ENCODE assay signal across 9 mouse cellular contexts in the genomic region with DNA sequence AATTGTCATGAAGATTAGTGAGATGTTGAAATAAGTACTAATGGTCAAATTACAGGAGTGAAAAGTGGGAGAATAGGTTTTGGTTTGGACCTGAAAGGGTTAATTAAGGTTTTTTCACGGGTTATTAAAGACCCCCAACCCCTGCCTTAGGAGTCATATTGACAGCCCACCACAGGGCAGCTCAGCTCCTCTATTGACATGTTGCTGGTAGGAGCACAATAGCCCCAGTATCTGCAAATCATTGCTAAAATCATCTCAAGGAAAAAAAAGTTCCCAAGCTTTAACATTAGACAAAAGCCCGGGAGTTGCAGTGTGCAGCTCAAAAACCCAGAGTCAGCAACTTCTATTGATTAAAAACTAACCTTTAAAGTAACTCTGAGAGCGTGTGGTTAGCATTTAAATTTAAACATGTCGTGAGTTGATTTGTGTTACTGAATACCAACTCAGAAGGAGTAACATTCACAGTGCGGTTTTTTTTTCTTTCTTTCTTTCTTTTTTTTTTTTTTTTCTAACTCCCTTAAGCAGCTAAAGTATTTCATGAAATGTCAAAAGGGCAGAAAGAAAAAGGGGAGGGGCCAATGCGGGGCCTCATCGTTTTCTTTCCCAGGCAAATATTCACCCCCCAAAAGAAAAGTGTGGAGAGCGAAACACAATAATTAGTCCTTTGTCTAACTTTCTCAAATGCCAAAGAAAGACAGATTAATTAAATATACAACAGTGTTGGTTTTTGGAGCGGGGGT.
A peak's percentile ranks its signal among the peaks of the same experiment; 100 is the strongest.
DNase-seq lines count a peak whose midpoint lies in the region; ATAC-seq and TF ChIP-seq lines count a peak whose summit lies in the region.
"Had no signal": no experiment of that assay in that cellular context is flagged by ENCODE, and none has a peak within 500 bp of the region (broad histone marks: within the 10 kb centered on the region; RNA-seq: fewer than 3 reads in every experiment).

No protein-coding gene starts in this region.

- no peak overlapping the region for H3K9ac ChIP-seq in intestine, embryonic 14.5 days (ENCODE audit: low read length)
- H3K9ac ChIP-seq in intestine, postnatal 0 days (ENCODE audit: low read depth, low read length): no peak overlapping the region
- no peak overlapping the region for H3K9ac ChIP-seq in embryonic facial prominence, embryonic 13.5 days
- no peak overlapping the region for H3K9ac ChIP-seq in hindbrain, embryonic 13.5 days
- no peak overlapping the region for H3K9ac ChIP-seq in midbrain, postnatal 0 days (replicated peaks; ENCODE audit: low read length, poor library complexity, severe bottlenecking)

- WGBS in intestine, embryonic 14.5 days: 6% methylated on average over 9 of the region's 9 CpGs
- 17% methylated on average over 9 of the region's 9 CpGs for whole genome bisulfite sequencing in intestine, postnatal 0 days
- 8% methylated on average over 9 of the region's 9 CpGs for WGBS in embryonic facial prominence, embryonic 13.5 days
- 4% methylated on average over 9 of the region's 9 CpGs for WGBS in hindbrain, embryonic 13.5 days
- 6% methylated on average over 9 of the region's 9 CpGs for WGBS in midbrain, postnatal 0 days

- no peak for DNase-seq in intestine, embryonic 14.5 days (ENCODE audit: low spot score)
- DNase-seq in midbrain, postnatal 0 days (ENCODE audit: low spot score): no peak
- no peak for DNase-seq in natural killer cell, adult 2 months (ENCODE audit: low spot score in 2 of 2)
- no peak for DNase-seq in left cerebral cortex, adult 18-20 months (ENCODE audit: low spot score in 2 of 2)

- H3K36me3 ChIP-seq in intestine, embryonic 14.5 days (ENCODE audit: control insufficient read depth, insufficient read depth, low read length): no peaks in the 10 kb centered on the region
- H3K36me3 ChIP-seq in intestine, postnatal 0 days (ENCODE audit: control insufficient read depth, insufficient read depth): no peaks in the 10 kb centered on the region
- 0 out of 2 replicates have a peak, but pooled peaks cover 2% of the 10 kb centered on the region for H3K36me3 ChIP-seq in embryonic facial prominence, embryonic 13.5 days
- H3K36me3 ChIP-seq in hindbrain, embryonic 13.5 days: no peaks in the 10 kb centered on the region
- no peaks in the 10 kb centered on the region for H3K36me3 ChIP-seq in midbrain, postnatal 0 days (ENCODE audit: insufficient read depth, low read length)

- peak overlapping the region; percentile 26 for H3K4me2 ChIP-seq in intestine, embryonic 14.5 days (ENCODE audit: low read length)
- H3K4me2 ChIP-seq in intestine, postnatal 0 days (replicated peaks; ENCODE audit: low read depth): no peak overlapping the region; the same call in 1 of the 2 replicates
- peak overlapping the region; percentile 26 for H3K4me2 ChIP-seq in embryonic facial prominence, embryonic 13.5 days
- H3K4me2 ChIP-seq in hindbrain, embryonic 13.5 days: peak overlapping the region; percentile 10
- peak overlapping the region; percentile 15; the same call in 1 of the 2 replicates for H3K4me2 ChIP-seq in midbrain, postnatal 0 days (ENCODE audit: low read depth, low read length, poor library complexity, severe bottlenecking)

- no peaks in the 10 kb centered on the region for H3K9me3 ChIP-seq in intestine, embryonic 14.5 days (ENCODE audit: control insufficient read depth, low read length)
- H3K9me3 ChIP-seq in intestine, postnatal 0 days (ENCODE audit: control insufficient read depth): no peaks in the 10 kb centered on the region
- H3K9me3 ChIP-seq in embryonic facial prominence, embryonic 13.5 days: no peaks in the 10 kb centered on the region
- no peaks in the 10 kb centered on the region for H3K9me3 ChIP-seq in hindbrain, embryonic 13.5 days
- no peaks in the 10 kb centered on the region for H3K9me3 ChIP-seq in midbrain, postnatal 0 days (ENCODE audit: low read length)

- no peak overlapping the region for H3K4me3 ChIP-seq in intestine, embryonic 14.5 days (ENCODE audit: low read depth, low read length)
- no peak overlapping the region for H3K4me3 ChIP-seq in intestine, postnatal 0 days (ENCODE audit: low read depth, low read length)
- no peak overlapping the region for H3K4me3 ChIP-seq in embryonic facial prominence, embryonic 13.5 days
- no peak overlapping the region for H3K4me3 ChIP-seq in hindbrain, embryonic 13.5 days
- no peak overlapping the region for H3K4me3 ChIP-seq in midbrain, postnatal 0 days (ENCODE audit: low read depth, low read length)
- H3K4me3 ChIP-seq: erythroblast, embryonic 14.5 days had no signal

- TF ChIP-seq CTCF in intestine, postnatal 0 days (IDR thresholded peaks at IDR 0.05; ENCODE audit: low read depth): no peak
- TF ChIP-seq CTCF in midbrain, postnatal 0 days (IDR thresholded peaks at IDR 0.05): no peak

- peaks cover 31% of the 10 kb centered on the region for H3K4me1 ChIP-seq in intestine, embryonic 14.5 days (replicated peaks; ENCODE audit: control insufficient read depth, insufficient read depth, low read length)
- peaks cover 11% of the 10 kb centered on the region for H3K4me1 ChIP-seq in intestine, postnatal 0 days (replicated peaks; ENCODE audit: control insufficient read depth, insufficient read depth, low read length)
- H3K4me1 ChIP-seq in embryonic facial prominence, embryonic 13.5 days: peaks cover 59% of the 10 kb centered on the region
- peaks cover 63% of the 10 kb centered on the region for H3K4me1 ChIP-seq in hindbrain, embryonic 13.5 days (replicated peaks)
- H3K4me1 ChIP-seq in midbrain, postnatal 0 days (ENCODE audit: insufficient read depth, low read length): peaks cover 11% of the 10 kb centered on the region; the same call in 1 of the 2 replicates

- no peaks in the 10 kb centered on the region for H3K27me3 ChIP-seq in intestine, embryonic 14.5 days (replicated peaks; ENCODE audit: control insufficient read depth, insufficient read depth, low read length)
- no peaks in the 10 kb centered on the region for H3K27me3 ChIP-seq in intestine, postnatal 0 days (replicated peaks; ENCODE audit: control insufficient read depth, insufficient read depth, low read length)
- H3K27me3 ChIP-seq in embryonic facial prominence, embryonic 13.5 days: no peaks in the 10 kb centered on the region
- 0 out of 2 replicates have a peak, but pooled peaks cover 4% of the 10 kb centered on the region for H3K27me3 ChIP-seq in hindbrain, embryonic 13.5 days
- no peaks in the 10 kb centered on the region for H3K27me3 ChIP-seq in midbrain, postnatal 0 days (ENCODE audit: insufficient read depth, low read length)

- ATAC-seq in intestine, embryonic 14.5 days (replicated peaks; ENCODE audit: low FRiP score, low TSS enrichment, low read depth): 0 out of 2 replicates have a peak, but pooled peaks have one; percentile 22
- ATAC-seq in intestine, postnatal 0 days: no peak
- no peak for ATAC-seq in embryonic facial prominence, embryonic 13.5 days (ENCODE audit: insufficient number of reproducible peaks, insufficient read depth, low FRiP score, low TSS enrichment, low read depth)
- ATAC-seq in hindbrain, embryonic 13.5 days (ENCODE audit: low FRiP score): 0 out of 2 replicates have a peak, but pooled peaks have one; percentile 12
- no peak for ATAC-seq in midbrain, postnatal 0 days (ENCODE audit: low FRiP score)
- ATAC-seq in cerebellum, adult (ENCODE audit: insufficient number of reproducible peaks, low FRiP score, low TSS enrichment): no peak

- H3K27ac ChIP-seq in intestine, embryonic 14.5 days (ENCODE audit: low read depth): peak overlapping the region; percentile 71
- H3K27ac ChIP-seq in intestine, postnatal 0 days (ENCODE audit: low read depth, low read length): no peak overlapping the region
- H3K27ac ChIP-seq in embryonic facial prominence, embryonic 13.5 days: peak overlapping the region; percentile 79
- peak overlapping the region; percentile 89 for H3K27ac ChIP-seq in hindbrain, embryonic 13.5 days
- no peak overlapping the region for H3K27ac ChIP-seq in midbrain, postnatal 0 days (ENCODE audit: low read depth, low read length)

Comparison
In these comparisons a context has a peak if more than half of its experiments do, and no peak if none do; other contexts are left out.
1. ATAC-seq: peak in intestine, embryonic 14.5 days (single experiment) and hindbrain, embryonic 13.5 days (single experiment); none in intestine, postnatal 0 days (single experiment), embryonic facial prominence, embryonic 13.5 days (single experiment), midbrain, postnatal 0 days (single experiment) and cerebellum, adult (single experiment).
2. H3K27ac ChIP-seq: peak in intestine, embryonic 14.5 days (single experiment), embryonic facial prominence, embryonic 13.5 days (single experiment) and hindbrain, embryonic 13.5 days (single experiment); none in intestine, postnatal 0 days (single experiment) and midbrain, postnatal 0 days (single experiment).